Mouse (Mus musculus) lung, postnatal 0 days (tissue): ENCODE data around the gene Icos.

Experiments used
- CTCF ChIP-seq: IDR thresholded peaks from 2 replicates; pipeline ENCODE4 v1.5.1; 2016; ENCODE audit warnings: antibody characterized with exemption, mild to moderate bottlenecking
- EP300 ChIP-seq: IDR thresholded peaks from 2 replicates; pipeline ENCODE4 v1.6.1; 2016; ENCODE audit warnings: antibody characterized with exemption, mild to moderate bottlenecking, control low read depth

- TF ChIP-seq CTCF: no peak
- TF ChIP-seq EP300: no peak
Measured at GRCm38 (mm10) chr1:60998689-60999088, 21.0 kb downstream of the Icos start.
